Mouse (Mus musculus): Measurements from ENCODE around the gene Gm45021. TPM values are rescaled to one million over a fixed set of nuclear protein-coding genes. Genes with fewer than 3 reads are reported as not detected.
"Not testable (repeated sequence)": the region's sequence is repeated elsewhere in the genome, so short reads cannot be mapped to it uniquely, and the experiment has no call there.

The Gm45021 gene
- polyA plus RNA-seq, 1 experiment from 2014 or later, result not detected

GRCm38 (mm10) chr6:48602080-48602741, 12.8 kb downstream of the Gm45021 start:
- no peak for DNase-seq (ENCODE audit: low spot score)
- Histone ChIP-seq H3K36me3 (peaks cover 42% of the 10 kb centered on the region), H3K4me1 (peaks cover 23% of the 10 kb centered on the region), H3K4me3 (peak overlapping the region; percentile 85), H3K27ac (peak overlapping the region; percentile 96), H3K9me3 (replicated peaks) (peaks cover 8% of the 10 kb centered on the region), H3K27me3 (ENCODE audit: low read depth, poor library complexity, severe bottlenecking) (no peaks in the 10 kb centered on the region)
- WGBS, result 2% methylated on average over 28 of the region's 28 CpGs

GRCm38 (mm10) chr6:48608124-48608523, 18.7 kb downstream of the Gm45021 start:
- WGBS, result 70% methylated on average over 2 of the region's 2 CpGs

GRCm38 (mm10) chr6:48609512-48609911, 20.1 kb downstream of the Gm45021 start:
- Histone ChIP-seq H3K36me3 (peaks cover 38% of the 10 kb centered on the region), H3K4me3 (no peak overlapping the region), H3K9me3 (replicated peaks) (no peaks in the 10 kb centered on the region), H3K4me1 (no peaks in the 10 kb centered on the region), H3K27ac (no peak overlapping the region), H3K27me3 (ENCODE audit: low read depth, poor library complexity, severe bottlenecking) (no peaks in the 10 kb centered on the region)
- no peak for DNase-seq (ENCODE audit: low spot score)
- 71% methylated on average over 7 of the region's 7 CpGs for WGBS

More at GRCm38 (mm10) chr6:48608124-48608523, 18.7 kb downstream of the Gm45021 start:
- no peak overlapping the region for H3K27ac ChIP-seq
- H3K4me1 ChIP-seq, result peaks cover 1% of the 10 kb centered on the region; the same call in 1 of the 2 replicates
- DNase-seq (ENCODE audit: low spot score), result no peak
- no peak overlapping the region for H3K4me3 ChIP-seq
- H3K9me3 ChIP-seq (replicated peaks), result no peaks in the 10 kb centered on the region
- peaks cover 28% of the 10 kb centered on the region for H3K36me3 ChIP-seq
- no peaks in the 10 kb centered on the region for H3K27me3 ChIP-seq (ENCODE audit: low read depth, poor library complexity, severe bottlenecking)

GRCm38 (mm10) chr6:48610657-48611056, 21.2 kb downstream of the Gm45021 start:
- H3K9me3 ChIP-seq (replicated peaks), result no peaks in the 10 kb centered on the region
- no peaks in the 10 kb centered on the region for H3K4me1 ChIP-seq
- no peak overlapping the region for H3K4me3 ChIP-seq
- peaks cover 44% of the 10 kb centered on the region for H3K36me3 ChIP-seq
- DNase-seq (ENCODE audit: low spot score), result no peak
- no peak overlapping the region for H3K27ac ChIP-seq
- no peaks in the 10 kb centered on the region for H3K27me3 ChIP-seq (ENCODE audit: low read depth, poor library complexity, severe bottlenecking)
- 98% methylated on average over 3 of the region's 3 CpGs for WGBS

DNA sequence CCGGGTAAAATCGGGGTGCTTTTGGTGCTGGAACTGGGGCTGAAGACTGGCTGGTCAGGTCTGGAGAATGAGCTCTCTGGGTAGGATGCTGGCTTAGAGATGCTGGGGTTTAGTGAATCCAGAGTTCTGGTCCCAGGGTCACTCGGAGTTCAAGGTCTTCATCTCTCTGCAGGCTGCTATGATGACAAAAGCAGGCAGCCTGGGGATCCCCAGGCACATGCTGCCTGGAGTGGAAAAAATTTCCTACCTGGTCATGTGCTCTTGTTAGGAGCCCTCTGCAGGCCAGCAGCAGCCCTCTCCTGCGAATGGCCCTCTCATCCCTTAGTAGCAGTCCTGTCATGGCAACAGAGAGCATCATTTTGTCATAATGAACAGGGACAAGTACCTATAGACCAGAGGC, 24.1 kb downstream of the Gm45021 start:
- no peak for DNase-seq (ENCODE audit: low spot score)
- H3K36me3 ChIP-seq, result peaks cover 59% of the 10 kb centered on the region
- H3K4me3 ChIP-seq, result no peak overlapping the region
- no peak overlapping the region for H3K27ac ChIP-seq
- H3K4me1 ChIP-seq, result no peaks in the 10 kb centered on the region
- 89% methylated on average over 4 of the region's 4 CpGs for WGBS
- H3K9me3 ChIP-seq (replicated peaks), result no peaks in the 10 kb centered on the region
- H3K27me3 ChIP-seq (ENCODE audit: low read depth, poor library complexity, severe bottlenecking), result no peaks in the 10 kb centered on the region

GRCm38 (mm10) chr6:48614756-48615155, 25.3 kb downstream of the Gm45021 start:
- no peaks in the 10 kb centered on the region for H3K4me1 ChIP-seq
- H3K9me3 ChIP-seq (replicated peaks), result no peaks in the 10 kb centered on the region
- no peak overlapping the region for H3K27ac ChIP-seq
- H3K36me3 ChIP-seq, result peaks cover 69% of the 10 kb centered on the region
- no peak overlapping the region for H3K4me3 ChIP-seq
- DNase-seq (ENCODE audit: low spot score), result no peak
- WGBS, result 92% methylated on average over 5 of the region's 5 CpGs
- no peaks in the 10 kb centered on the region for H3K27me3 ChIP-seq (ENCODE audit: low read depth, poor library complexity, severe bottlenecking)

- 92% methylated on average over 30 of the region's 30 CpGs for WGBS
- H3K4me1 ChIP-seq, result no peaks in the 10 kb centered on the region
- H3K27ac ChIP-seq, result no peak overlapping the region
- H3K27me3 ChIP-seq (ENCODE audit: low read depth, poor library complexity, severe bottlenecking), result peaks cover 2% of the 10 kb centered on the region; the same call in 1 of the 2 replicates
- no peak overlapping the region for H3K4me3 ChIP-seq
- H3K9me3 ChIP-seq (replicated peaks), result no peaks in the 10 kb centered on the region
- H3K36me3 ChIP-seq, result peaks cover 57% of the 10 kb centered on the region
- DNase-seq (ENCODE audit: low spot score), result no peak
Measured at GRCm38 (mm10) chr6:48620031-48620430, 30.6 kb downstream of the Gm45021 start.

GRCm38 (mm10) chr6:48622186-48622843, 32.9 kb downstream of the Gm45021 start:
- peaks cover 10% of the 10 kb centered on the region for H3K4me1 ChIP-seq
- WGBS, result 91% methylated on average over 8 of the region's 8 CpGs
- H3K4me3 ChIP-seq, result not testable (repeated sequence)

GRCm38 (mm10) chr6:48623460-48623859, 34.0 kb downstream of the Gm45021 start:
- Histone ChIP-seq H3K4me1 (peaks cover 17% of the 10 kb centered on the region), H3K36me3 (peaks cover 34% of the 10 kb centered on the region), H3K4me3 (no peak overlapping the region), H3K9me3 (replicated peaks) (no peaks in the 10 kb centered on the region), H3K27ac (no peak overlapping the region), H3K27me3 (ENCODE audit: low read depth, poor library complexity, severe bottlenecking) (peaks cover 28% of the 10 kb centered on the region)
- DNase-seq (ENCODE audit: low spot score), result no peak
- 26% methylated on average over 1 of the region's 1 CpGs for WGBS

More at GRCm38 (mm10) chr6:48622186-48622843, 32.9 kb downstream of the Gm45021 start:
- Histone ChIP-seq H3K27me3 (ENCODE audit: low read depth, poor library complexity, severe bottlenecking) (peaks cover 17% of the 10 kb centered on the region), H3K36me3 (peaks cover 45% of the 10 kb centered on the region)
- H3K9me3 ChIP-seq (replicated peaks); H3K27ac ChIP-seq; DNase-seq (ENCODE audit: low spot score): not testable (repeated sequence)

GRCm38 (mm10) chr6:48626464-48626863, 37.1 kb downstream of the Gm45021 start, which contains the start of gene AI854703:
Gene AI854703 (plus strand): TSS chr6:48626764.
- peaks cover 58% of the 10 kb centered on the region for H3K27me3 ChIP-seq (ENCODE audit: low read depth, poor library complexity, severe bottlenecking)
- H3K36me3 ChIP-seq, result peaks cover 6% of the 10 kb centered on the region
- 39% methylated on average over 8 of the region's 8 CpGs for WGBS
- no peak for DNase-seq (ENCODE audit: low spot score)
- no peaks in the 10 kb centered on the region for H3K9me3 ChIP-seq (replicated peaks)
- H3K4me1 ChIP-seq, result peaks cover 35% of the 10 kb centered on the region
- peak within 1 kb of the TSS; percentile 58 for H3K4me3 ChIP-seq
- peak within 1 kb of the TSS; percentile 32 for H3K27ac ChIP-seq

DNA sequence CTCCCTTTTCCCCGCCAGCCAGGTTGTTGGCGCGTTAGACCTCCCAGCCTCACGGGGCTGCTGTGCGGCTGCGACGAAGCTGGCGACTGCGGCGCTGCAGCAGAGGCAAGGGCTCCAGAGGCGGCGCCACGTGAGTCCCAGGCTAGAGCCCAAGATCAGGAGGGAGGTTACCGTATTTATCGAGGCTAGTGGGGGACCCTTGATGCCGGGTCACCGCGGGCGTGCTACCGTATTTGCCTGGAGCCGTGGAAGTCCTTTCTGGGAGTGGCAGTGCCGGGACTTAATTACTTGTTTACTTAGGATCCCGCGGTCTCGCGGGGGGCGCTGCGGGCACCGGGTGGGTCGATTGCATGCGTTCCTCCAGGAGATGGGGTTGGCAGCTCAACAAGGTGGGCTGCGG, 37.6 kb downstream of the Gm45021 start:
- Histone ChIP-seq H3K4me1 (peaks cover 35% of the 10 kb centered on the region), H3K4me3 (peak overlapping the region; percentile 58), H3K27me3 (ENCODE audit: low read depth, poor library complexity, severe bottlenecking) (peaks cover 63% of the 10 kb centered on the region), H3K9me3 (replicated peaks) (no peaks in the 10 kb centered on the region), H3K27ac (peak overlapping the region; percentile 32), H3K36me3 (peaks cover 1% of the 10 kb centered on the region; the same call in 1 of the 2 replicates)
- WGBS, result under 1% methylated on average over 32 of the region's 32 CpGs
- peak; percentile 74 for DNase-seq (ENCODE audit: low spot score)

DNA sequence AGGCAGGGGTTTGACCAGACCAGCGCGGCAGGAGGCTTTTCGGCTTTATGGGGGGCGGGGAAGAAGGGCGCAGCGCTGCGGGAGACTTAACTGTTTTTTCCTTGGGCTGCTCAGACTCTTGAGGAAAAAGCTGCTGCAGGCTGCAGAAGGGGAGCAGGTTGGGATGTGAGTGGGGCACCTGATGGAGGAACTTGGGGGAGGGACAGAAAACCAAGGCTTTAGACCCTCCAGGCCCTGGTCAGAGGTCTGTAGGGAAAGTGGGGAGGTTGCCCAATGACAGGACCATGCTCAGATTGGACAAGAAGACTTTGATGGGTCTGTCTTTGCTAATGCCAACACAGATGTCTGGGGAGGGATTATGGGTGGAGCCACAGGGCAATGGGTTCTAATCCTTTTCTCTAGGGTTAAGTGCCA, 38.1 kb downstream of the Gm45021 start:
- Histone ChIP-seq H3K4me1 (peaks cover 35% of the 10 kb centered on the region), H3K27ac (peak overlapping the region; percentile 32), H3K9me3 (replicated peaks) (no peaks in the 10 kb centered on the region), H3K4me3 (peak overlapping the region; percentile 58), H3K27me3 (ENCODE audit: low read depth, poor library complexity, severe bottlenecking) (peaks cover 67% of the 10 kb centered on the region), H3K36me3 (no peaks in the 10 kb centered on the region; the same call in 1 of the 2 replicates)
- 3% methylated on average over 7 of the region's 7 CpGs for WGBS
- DNase-seq (ENCODE audit: low spot score), result no peak

DNA sequence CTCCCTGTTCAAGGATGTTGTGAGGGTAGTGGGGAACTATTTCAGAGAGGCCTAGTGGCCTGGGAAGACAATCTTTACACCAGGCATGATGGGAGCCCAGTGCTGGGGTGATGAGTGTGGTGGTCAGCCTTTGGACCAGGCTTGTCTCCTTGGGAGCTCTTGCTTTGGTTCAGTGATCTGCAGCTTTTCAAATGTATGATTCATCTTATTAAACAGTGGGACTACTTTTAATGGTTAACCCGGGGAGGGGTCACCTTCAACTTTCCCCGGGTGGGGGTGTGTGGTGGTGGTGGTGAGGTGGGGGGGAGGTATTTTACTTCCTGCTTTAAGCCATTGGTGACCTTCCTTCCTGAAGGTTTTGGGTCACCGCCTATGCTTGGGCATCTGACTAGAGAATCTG, 39.0 kb downstream of the Gm45021 start:
- no peak overlapping the region for H3K27ac ChIP-seq
- DNase-seq (ENCODE audit: low spot score), result no peak
- WGBS, result 82% methylated on average over 3 of the region's 3 CpGs
- H3K36me3 ChIP-seq, result no peaks in the 10 kb centered on the region; the same call in 1 of the 2 replicates
- no peaks in the 10 kb centered on the region for H3K9me3 ChIP-seq (replicated peaks)
- peaks cover 35% of the 10 kb centered on the region for H3K4me1 ChIP-seq
- no peak overlapping the region for H3K4me3 ChIP-seq
- H3K27me3 ChIP-seq (ENCODE audit: low read depth, poor library complexity, severe bottlenecking), result peaks cover 67% of the 10 kb centered on the region

Measured in limb, embryonic 10.5 days (tissue).